Mouse (Mus musculus) right cerebral cortex, adult 2 months (tissue): ENCODE results near the gene Cops9.

ENCODE experiments used
- DNase-seq, 2 experiments: peaks; one replicate each; pipeline ENCODE4 v3.0.0; 2021 to 2022; ENCODE audit warnings: low spot score in 2 of 2

Cops9 gene

GRCm38 (mm10) chr1:92596019-92596418, 45.8 kb downstream of the Cops9 start:
- DNase-seq: no peak

DNA sequence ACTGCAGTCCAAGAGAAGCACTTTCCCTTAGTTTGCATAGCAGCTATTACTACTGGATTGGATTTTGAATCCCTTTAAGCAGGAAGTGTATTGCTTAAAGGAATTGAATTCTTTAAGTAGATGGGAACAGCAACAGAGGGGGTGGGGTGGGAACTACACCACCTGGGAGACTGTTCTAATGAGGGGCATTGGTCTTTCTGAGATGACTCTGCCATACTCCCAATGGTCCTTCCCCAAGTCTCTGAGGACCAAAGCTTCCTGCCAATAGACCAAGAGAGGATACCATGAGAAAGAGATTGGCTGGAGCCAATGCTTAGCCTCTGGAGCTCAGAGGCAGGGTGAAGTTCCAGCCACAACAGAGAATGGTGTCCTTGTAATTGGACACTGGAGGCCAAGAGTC, 47.7 kb downstream of the Cops9 start, which contains the start of gene Olfr1411:
Gene Olfr1411 (plus strand): TSS at position 301 of the 400 bp plus-strand sequence.
- DNase-seq: no peak
